Mouse (Mus musculus): ENCODE measurements at regions not wholly inside any gene's neighbourhood (a gene's known extent, or its start where the extent isn't known, plus 50 kb on each side); places are given as distances from the start of the nearest gene placed in this dataset.
"Not testable (repeated sequence)": the region's sequence is repeated elsewhere in the genome, so short reads cannot be mapped to it uniquely, and the experiment has no call there.

DNA sequence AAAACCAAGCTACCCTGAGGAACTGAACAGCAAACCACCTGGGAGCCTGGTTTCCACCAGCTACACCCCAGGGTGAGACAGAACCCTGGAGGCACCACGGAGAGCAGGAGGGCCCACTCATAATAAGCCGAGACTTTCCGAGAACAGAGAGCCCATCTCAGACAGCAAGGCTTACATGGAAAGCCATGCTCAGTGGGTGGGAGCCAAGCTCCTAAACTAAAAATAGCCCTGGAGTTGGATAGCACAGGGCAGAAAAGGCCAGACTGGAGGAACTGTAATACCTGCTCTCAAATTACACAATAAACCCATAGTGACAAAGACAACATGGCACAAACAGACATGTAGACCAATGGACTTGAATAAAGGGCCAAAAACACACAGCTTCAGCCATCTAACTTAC is 69.9 kb downstream of the Fbxo4 start:
- no peak for TF ChIP-seq CTCF (IDR thresholded peaks at IDR 0.05)
- H3K27ac ChIP-seq, result no peak overlapping the region
- DNase-seq (ENCODE audit: extremely low spot score in 1 of 2, low spot score in 2 of 2), result no peak
- intact Hi-C loops (cut with DNase I), result loop anchor here (2.0 to 5.0 kb wide), 3 partner anchors 467 to 707 kb away; no protein-coding TSS in a partner anchor
- H3K4me3 ChIP-seq, result no peak overlapping the region

DNA sequence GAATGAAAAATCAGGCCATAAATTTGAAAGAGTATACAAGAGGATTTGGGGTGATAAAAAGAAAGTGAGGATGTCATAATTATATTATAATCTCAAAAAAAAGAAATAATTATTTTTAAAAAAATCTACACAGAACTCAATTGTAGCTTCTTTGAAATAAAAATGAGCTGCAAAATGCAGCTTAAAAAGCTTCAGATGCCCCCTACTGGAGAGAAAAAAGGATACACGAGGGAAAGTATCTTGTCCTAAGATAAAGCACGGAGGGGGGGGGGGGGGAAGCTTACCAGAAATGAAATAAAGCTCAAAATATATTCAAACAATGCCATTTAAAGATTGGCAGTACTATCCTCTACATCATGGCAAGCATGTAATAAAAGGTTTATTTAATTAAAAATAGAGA is 70.7 kb downstream of the Fbxo4 start:
- intact Hi-C loops (cut with DNase I), result loop anchor here (1.0 to 5.0 kb wide), 4 partner anchors 466 to 706 kb away; no protein-coding TSS in a partner anchor
- no peak overlapping the region for H3K4me3 ChIP-seq
- TF ChIP-seq CTCF (IDR thresholded peaks at IDR 0.05), result peak; percentile 57
- DNase-seq (ENCODE audit: extremely low spot score in 1 of 2, low spot score in 2 of 2), result no peak
- H3K27ac ChIP-seq, result no peak overlapping the region

DNA sequence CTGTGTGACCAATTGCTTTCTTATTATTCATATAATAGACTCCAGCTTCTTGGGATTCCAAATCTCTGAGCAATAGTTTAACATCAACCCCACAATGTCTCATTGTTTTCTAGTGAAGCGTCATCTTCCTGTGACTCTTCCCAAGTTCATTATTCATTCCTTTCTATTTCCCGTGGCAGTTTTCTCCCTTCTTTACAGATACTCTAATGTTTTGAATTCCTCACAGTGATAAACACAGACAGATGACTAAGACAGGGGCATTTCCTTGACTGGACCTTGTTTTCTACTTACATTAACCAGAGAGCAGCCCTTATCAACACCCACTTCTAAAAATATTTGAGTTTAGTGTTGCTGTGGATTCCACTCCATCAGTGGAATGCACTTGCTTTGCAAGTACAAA is 73.8 kb downstream of the Fbxo4 start:
- no peak for TF ChIP-seq CTCF (IDR thresholded peaks at IDR 0.05)
- Histone ChIP-seq H3K27ac (no peak overlapping the region), H3K4me3 (no peak overlapping the region)
- intact Hi-C loops (cut with DNase I), result loop anchor here (5.0 kb wide), 2 partner anchors 463 to 703 kb away; no protein-coding TSS in a partner anchor
- DNase-seq (ENCODE audit: extremely low spot score in 1 of 2, low spot score in 2 of 2), result no peak

DNA sequence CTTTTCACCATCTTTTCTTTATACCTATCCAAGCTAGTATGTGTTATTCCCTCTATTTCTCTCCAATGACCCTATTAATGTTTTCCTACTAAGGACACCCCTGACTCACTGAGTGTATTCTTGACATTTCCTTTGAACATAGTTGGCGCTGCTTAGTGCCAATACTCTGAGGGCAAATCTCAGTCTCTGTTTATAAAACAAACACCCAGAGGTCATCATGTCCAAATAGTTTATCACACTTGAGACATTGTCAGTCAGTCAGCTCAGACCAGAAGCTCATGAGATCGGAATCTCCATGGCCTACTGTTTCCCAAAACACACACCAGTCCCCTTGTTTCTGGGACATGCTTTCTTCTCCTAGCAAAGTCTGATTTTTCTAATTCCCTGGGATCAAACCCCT is 100.9 kb downstream of the Fbxo4 start:
- no peak for TF ChIP-seq CTCF (IDR thresholded peaks at IDR 0.05)
- no peak overlapping the region for H3K4me3 ChIP-seq
- intact Hi-C loops (cut with DNase I), result no loop called here
- no peak overlapping the region for H3K27ac ChIP-seq
- DNase-seq (ENCODE audit: extremely low spot score in 1 of 2, low spot score in 2 of 2), result no peak

DNA sequence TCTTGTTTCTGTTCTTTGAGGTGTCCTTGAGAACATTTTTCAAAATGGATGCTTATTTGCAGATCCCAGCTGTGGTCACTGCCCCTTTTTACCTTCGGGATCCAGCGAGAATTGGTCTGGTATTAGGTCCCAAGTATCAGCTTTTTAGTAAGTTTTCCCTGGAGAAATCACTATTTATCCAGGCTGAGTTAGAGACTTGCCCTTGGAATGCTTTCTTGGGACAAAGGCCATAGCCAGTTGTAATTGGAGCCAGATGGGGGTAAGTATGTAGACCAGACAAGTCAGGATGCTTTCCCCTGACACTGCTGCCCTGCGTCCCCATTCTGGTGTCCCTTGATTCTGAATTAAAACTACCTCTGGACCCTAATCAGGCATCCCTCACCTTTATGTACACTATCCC is 101.9 kb downstream of the Fbxo4 start:
- no peak for TF ChIP-seq CTCF (IDR thresholded peaks at IDR 0.05)
- H3K27ac ChIP-seq, result no peak overlapping the region
- intact Hi-C loops (cut with DNase I), result no loop called here
- no peak for DNase-seq (ENCODE audit: extremely low spot score in 1 of 2, low spot score in 2 of 2)
- no peak overlapping the region for H3K4me3 ChIP-seq

DNA sequence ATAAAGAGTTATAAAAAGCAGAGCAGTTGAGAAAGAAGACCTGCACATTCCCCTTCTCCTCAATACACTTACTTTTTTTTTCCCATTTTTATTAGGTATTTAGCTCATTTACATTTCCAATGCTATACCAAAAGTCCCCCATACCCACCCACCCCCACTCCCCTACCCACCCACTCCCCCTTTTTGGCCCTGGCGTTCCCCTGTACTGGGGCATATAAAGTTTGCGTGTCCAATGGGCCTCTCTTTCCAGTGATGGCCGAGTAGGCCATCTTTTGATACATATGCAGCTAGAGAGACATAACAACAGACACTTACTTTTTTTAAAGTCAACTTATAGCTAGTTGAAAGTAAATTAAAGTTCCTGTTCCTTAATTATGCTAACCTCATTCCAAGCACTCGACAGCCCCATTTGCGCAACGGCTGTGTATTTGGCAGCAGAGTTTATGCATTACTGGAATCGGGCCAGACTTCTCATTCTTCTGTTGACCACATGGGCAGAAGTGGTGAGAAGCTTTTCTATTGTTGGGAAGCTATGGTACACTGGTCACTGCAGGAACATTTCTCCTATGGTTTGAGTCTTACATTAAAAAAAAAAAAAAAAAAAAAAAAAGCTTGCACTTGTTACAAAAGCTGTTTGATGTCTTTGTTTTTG is 104.0 kb downstream of the Fbxo4 start:
- H3K27ac ChIP-seq; H3K4me3 ChIP-seq; intact Hi-C loops (cut with DNase I); DNase-seq (ENCODE audit: extremely low spot score in 1 of 2, low spot score in 2 of 2): not testable (repeated sequence)

DNA sequence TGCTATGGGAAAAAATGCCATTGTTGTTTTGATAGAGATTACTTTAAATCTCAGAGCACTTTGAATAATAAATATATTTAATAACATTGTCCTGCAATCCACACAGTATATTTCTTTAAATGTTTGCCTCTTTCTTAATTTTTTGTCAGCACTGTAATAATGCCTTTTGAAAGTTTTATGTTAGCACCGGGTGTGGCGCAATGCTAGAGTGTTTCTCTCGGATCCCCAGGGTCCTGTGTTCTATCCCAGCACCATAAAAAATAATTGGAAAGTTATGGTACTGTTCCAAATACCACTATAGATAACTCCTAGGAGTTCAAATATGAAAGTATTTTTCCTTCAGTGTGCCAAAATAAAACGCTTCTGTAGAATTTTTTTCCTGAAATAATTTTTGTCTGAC is 147.6 kb downstream of the Fbxo4 start:
- no peak overlapping the region for H3K27ac ChIP-seq
- H3K4me3 ChIP-seq, result no peak overlapping the region
- DNase-seq (ENCODE audit: extremely low spot score in 1 of 2, low spot score in 2 of 2), result no peak
- no peak for TF ChIP-seq CTCF (IDR thresholded peaks at IDR 0.05)
- intact Hi-C loops (cut with DNase I), result no loop called here

DNA sequence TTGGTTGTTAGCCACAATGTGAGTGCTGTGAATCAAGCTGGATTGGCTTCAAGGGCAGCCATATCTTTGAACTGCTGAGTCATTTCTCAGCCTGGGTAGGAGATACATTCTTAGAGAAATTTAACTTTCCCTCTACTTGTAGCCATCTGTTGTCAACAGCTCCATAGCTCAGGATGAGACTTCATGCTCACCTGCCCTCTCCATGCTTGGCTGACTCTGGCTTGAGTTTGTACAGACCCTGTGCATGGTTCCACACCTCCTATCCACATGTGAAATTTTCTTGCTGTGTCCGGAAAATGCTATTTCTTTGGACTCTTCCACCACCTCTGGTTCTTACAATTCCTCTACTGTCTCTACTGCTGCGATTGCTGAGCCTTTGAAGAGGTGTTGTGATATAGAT is 173.9 kb downstream of the Fbxo4 start:
- TF ChIP-seq CTCF (IDR thresholded peaks at IDR 0.05), result no peak
- H3K27ac ChIP-seq, result no peak overlapping the region
- intact Hi-C loops (cut with DNase I), result no loop called here
- no peak overlapping the region for H3K4me3 ChIP-seq
- DNase-seq (ENCODE audit: extremely low spot score in 1 of 2, low spot score in 2 of 2), result no peak

DNA sequence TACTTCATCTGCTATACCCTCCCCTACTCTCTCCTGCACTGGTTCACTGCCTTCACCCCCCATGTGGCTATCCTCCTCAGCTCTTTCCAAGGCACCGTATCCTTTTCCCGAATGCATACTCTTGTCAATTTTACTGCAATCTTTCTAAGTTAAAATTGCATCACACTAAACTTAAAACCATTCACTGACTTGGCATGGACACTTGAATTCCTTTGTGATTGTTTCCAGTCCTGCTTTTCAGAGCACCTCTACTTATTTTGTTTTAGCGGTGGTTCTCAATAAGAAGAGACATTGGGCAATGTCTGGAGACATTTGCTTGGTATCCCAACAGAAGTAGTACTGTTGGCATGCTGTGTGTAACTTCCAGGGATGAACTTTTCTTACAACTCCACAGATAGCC is 192.6 kb upstream of the Ghr start:
- intact Hi-C loops (cut with DNase I), result no loop called here
- TF ChIP-seq CTCF (IDR thresholded peaks at IDR 0.05), result no peak
- H3K27ac ChIP-seq, result no peak overlapping the region
- DNase-seq (ENCODE audit: extremely low spot score in 1 of 2, low spot score in 2 of 2), result no peak
- H3K4me3 ChIP-seq, result no peak overlapping the region

DNA sequence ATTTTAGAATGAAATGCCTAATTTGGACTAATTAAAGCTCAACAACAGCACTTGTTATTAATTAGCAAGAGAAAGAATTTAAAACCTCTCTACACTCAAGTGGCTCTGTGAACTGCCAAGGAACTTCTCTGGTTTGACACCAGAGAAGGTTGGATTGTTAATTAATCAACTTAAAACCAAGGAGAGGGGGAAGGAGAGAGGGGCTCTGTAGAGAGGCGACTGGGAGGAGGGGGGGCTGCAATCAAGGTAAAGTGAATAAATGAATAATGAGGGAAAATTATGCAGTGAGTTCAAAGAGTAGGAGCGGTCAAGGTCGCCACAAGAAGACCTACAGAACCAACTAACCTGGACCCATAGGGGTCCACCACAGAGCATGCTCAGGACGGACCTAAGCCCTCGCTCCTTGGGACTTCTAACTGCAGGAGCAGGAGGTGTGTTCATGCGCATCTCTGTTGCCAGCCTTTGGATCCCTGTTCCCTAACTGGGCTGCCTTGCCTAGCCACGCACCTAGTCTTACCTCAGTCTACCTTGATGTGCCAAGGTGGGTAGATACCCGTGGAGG is 189.0 kb upstream of the Ghr start:
- no peak for TF ChIP-seq CTCF (IDR thresholded peaks at IDR 0.05)
- H3K4me3 ChIP-seq, result no peak overlapping the region
- intact Hi-C loops (cut with DNase I), result no loop called here
- no peak overlapping the region for H3K27ac ChIP-seq
- no peak for DNase-seq (ENCODE audit: extremely low spot score in 1 of 2, low spot score in 2 of 2)

DNA sequence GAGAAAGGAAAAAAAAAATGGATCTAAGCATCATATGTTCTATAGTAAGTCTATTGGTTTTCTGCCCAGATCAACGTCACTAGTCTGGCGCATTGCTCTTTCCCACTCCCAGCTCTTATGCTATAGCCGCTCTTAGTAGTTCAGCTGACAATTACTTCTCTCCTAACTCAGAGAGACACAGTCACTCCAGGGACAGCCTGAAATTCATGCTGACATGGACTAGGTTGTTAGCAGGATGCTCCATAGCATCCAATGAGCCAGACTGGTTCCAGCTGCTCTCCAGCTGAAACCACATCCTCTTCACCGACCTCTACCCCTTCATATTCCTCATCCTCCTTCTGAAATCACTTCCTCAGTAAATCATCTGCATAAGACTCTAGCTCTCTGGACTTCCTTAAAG is 187.0 kb upstream of the Ghr start:
- Histone ChIP-seq H3K27ac (no peak overlapping the region), H3K4me3 (no peak overlapping the region)
- intact Hi-C loops (cut with DNase I), result no loop called here
- no peak for TF ChIP-seq CTCF (IDR thresholded peaks at IDR 0.05)
- no peak for DNase-seq (ENCODE audit: extremely low spot score in 1 of 2, low spot score in 2 of 2)

DNA sequence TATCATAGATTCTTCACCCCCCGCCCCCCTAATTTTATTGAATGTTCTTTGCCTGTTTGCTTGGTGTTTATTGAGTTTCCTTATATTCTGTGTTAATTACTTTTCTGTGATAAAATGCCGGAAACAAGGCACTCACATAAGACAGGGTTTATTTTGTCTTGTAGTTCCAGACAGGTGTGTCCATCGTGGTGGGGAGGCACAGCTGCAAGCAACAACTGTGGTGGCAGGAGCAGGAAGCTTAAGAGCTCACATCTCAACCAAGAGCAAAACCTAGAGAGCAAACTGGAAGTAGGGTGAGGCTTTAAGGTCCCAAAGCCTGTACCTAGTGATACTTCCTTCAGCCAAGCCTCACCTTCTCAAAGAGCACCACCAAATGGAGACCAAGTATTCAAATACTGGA is 181.4 kb upstream of the Ghr start:
- no peak for TF ChIP-seq CTCF (IDR thresholded peaks at IDR 0.05)
- no peak overlapping the region for H3K4me3 ChIP-seq
- H3K27ac ChIP-seq, result no peak overlapping the region
- DNase-seq (ENCODE audit: extremely low spot score in 1 of 2, low spot score in 2 of 2), result no peak
- intact Hi-C loops (cut with DNase I), result no loop called here

DNA sequence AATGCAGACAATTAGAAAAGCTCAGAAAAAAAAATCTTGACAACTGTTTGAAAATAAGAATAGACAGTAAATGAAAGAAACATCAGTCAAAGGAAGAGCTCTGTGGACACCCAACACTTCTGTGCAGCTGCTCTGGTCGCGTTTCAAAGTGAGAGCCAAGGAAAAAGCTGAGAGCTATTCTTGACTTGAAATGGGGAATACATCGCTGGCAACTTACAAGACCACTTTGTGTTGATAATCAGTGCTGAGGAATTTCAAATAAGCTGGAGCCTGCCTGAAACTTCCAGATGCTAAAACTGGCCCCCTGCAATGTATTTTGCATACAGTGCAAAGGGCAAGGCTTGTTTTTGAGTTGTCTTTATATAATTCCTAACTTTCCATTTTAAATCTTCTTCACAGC is 177.1 kb upstream of the Ghr start:
- no peak for TF ChIP-seq CTCF (IDR thresholded peaks at IDR 0.05)
- no peak for DNase-seq (ENCODE audit: extremely low spot score in 1 of 2, low spot score in 2 of 2)
- H3K4me3 ChIP-seq, result no peak overlapping the region
- H3K27ac ChIP-seq, result no peak overlapping the region
- intact Hi-C loops (cut with DNase I), result no loop called here

Measured in left cerebral cortex, adult 2 months (tissue).